Mouse (Mus musculus): ENCODE results near the gene Rhox4a2.
"Not testable (repeated sequence)": the region's sequence is repeated elsewhere in the genome, so short reads cannot be mapped to it uniquely, and the experiment has no call there.

Rhox4a2 gene

GRCm38 (mm10) chrX:37390548-37390947 lies at the start of gene Rhox4a2:
Gene Rhox4a2, plus strand, starts transcription at chrX:37390848.
- not testable (repeated sequence) for DNase-seq

- not testable (repeated sequence) for DNase-seq
These were observed 10.9 kb upstream of the Rhox4a2 start, which contains the start of gene Rhox3a2 for GRCm38 (mm10) chrX:37379728-37380127. Gene Rhox3a2, plus strand, starts transcription at chrX:37380028.

GRCm38 (mm10) chrX:37411767-37412166 lies 21.1 kb downstream of the Rhox4a2 start, which contains the start of gene Rhox2b:
Gene Rhox2b, plus strand, starts transcription at chrX:37412067.
- DNase-seq: not testable (repeated sequence)

- DNase-seq: not testable (repeated sequence)
These were observed 41.5 kb downstream of the Rhox4a2 start, which contains the start of gene Rhox4b for GRCm38 (mm10) chrX:37432194-37432593. Gene Rhox4b, plus strand, starts transcription at chrX:37432494.

Data from cerebellum, postnatal 14 days (tissue).